Mouse (Mus musculus) embryonic facial prominence, embryonic 15.5 days (tissue): ENCODE results near the gene Wnk4. TPM values are rescaled to one million over a fixed set of nuclear protein-coding genes. Genes with fewer than 3 reads are reported as not detected.
"Not testable (repeated sequence)": the region's sequence is repeated elsewhere in the genome, so short reads cannot be mapped to it uniquely, and the experiment has no call there.

Experiments used
- ATAC-seq: fragments of 200-750 bp; cut with Nextera tagmentation; 2 replicates; pipeline ENCODE4 v1.8.0; 2017; ENCODE audit warnings: low read depth, moderate TSS enrichment; ENCODE audit not compliant: insufficient number of reproducible peaks, low FRiP score, low TSS enrichment
- H3K27ac ChIP-seq: fragments of 300-500 bp; sonication (generic); replicated peaks from 2 replicates; pipeline ENCODE4 v1.5.1; 2015; ENCODE audit warnings: mild to moderate bottlenecking, inconsistent platforms
- H3K27me3 ChIP-seq: fragments of 300-500 bp; sonication (generic); 2 replicates; pipeline ENCODE4 v1.6.1; 2015; ENCODE audit warnings: inconsistent platforms
- H3K36me3 ChIP-seq: fragments of 300-500 bp; sonication (generic); 2 replicates; pipeline ENCODE4 v1.6.1; 2015; ENCODE audit warnings: mild to moderate bottlenecking, inconsistent platforms
- H3K4me1 ChIP-seq: fragments of 300-500 bp; sonication (generic); 2 replicates; pipeline ENCODE4 v1.6.1; 2015; ENCODE audit warnings: inconsistent platforms
- H3K4me2 ChIP-seq: fragments of 300-500 bp; sonication (generic); replicated peaks from 2 replicates; pipeline ENCODE4 v1.6.1; 2015; ENCODE audit warnings: mild to moderate bottlenecking, inconsistent platforms
- H3K4me3 ChIP-seq: fragments of 300-500 bp; sonication (generic); replicated peaks from 2 replicates; pipeline ENCODE4 v1.5.1; 2015; ENCODE audit warnings: mild to moderate bottlenecking, inconsistent platforms
- H3K9ac ChIP-seq: fragments of 300-500 bp; sonication (generic); 2 replicates; pipeline ENCODE4 v1.6.1; 2015; ENCODE audit warnings: inconsistent platforms
- H3K9me3 ChIP-seq: fragments of 300-500 bp; sonication (generic); replicated peaks from 2 replicates; pipeline ENCODE4 v1.6.1; 2016; ENCODE audit warnings: inconsistent platforms
- WGBS: fragments of 180-500 bp; shearing (Covaris S2); methylation state at CpG from one replicate; pipeline ENCODE4 v1.1.7; 2015; 5-methylcytosine and 5-hydroxymethylcytosine counted together
- polyA plus RNA-seq: library from polyadenylated mRNA; unstranded; fragments of >200 nt; fragmentation: Nextera tagmentation; extraction: Ambion mirVana; gene quantifications from 2 replicates; pipeline ENCODE4 v1.2.1, GENCODE M21; 2015

Wnk4 gene
- polyA plus RNA-seq, 1 experiment from 2014 or later, result 14.3 TPM

DNA sequence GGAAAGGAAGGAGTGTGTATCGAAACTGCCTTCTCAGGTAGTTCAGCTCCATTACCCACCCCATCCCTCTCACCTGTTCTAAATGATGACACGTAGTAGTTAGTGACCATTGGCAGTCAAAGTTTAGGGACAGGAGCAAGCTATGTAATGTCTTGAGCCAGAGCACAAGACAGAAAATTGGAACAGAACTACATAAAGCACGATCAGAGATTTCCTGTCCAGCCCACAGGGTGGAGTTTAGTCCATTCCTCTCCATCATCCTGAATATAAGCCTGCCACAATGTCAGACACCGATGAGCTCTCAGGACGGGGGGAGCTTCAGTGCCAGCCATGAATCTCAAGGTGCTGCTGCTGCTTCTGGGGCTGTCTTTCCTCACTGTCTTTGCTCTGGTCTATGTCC, 64.4 kb downstream of the Wnk4 start, which contains the start of gene Aoc2:
Gene Aoc2, plus strand, starts transcription at position 301 of the 400 bp plus-strand sequence.
- Histone ChIP-seq H3K9ac (no peak within 1 kb of the TSS), H3K4me3 (no peak within 1 kb of the TSS), H3K4me2 (no peak within 1 kb of the TSS), H3K4me1 (peaks cover 12% of the 10 kb centered on the region; the same call in 1 of the 2 replicates), H3K27me3 (no peaks in the 10 kb centered on the region), H3K27ac (no peak within 1 kb of the TSS), H3K36me3 (peaks cover 64% of the 10 kb centered on the region), H3K9me3 (no peaks in the 10 kb centered on the region)
- no peak for ATAC-seq
- WGBS, result 93% methylated on average over 5 of the region's 5 CpGs

DNA sequence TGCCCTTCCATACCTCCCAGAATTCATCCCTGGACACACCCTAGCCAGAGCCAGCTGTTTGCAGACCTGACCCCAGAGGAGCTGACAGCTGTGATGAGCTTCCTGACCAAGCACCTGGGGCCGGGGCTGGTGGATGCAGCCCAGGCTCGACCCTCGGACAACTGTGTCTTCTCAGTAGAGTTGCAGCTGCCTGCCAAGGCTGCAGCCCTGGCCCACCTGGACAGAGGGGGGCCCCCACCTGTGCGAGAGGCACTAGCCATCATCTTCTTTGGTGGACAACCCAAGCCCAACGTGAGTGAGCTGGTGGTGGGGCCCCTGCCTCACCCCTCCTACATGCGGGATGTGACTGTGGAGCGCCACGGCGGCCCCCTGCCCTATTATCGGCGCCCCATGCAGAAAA, 64.8 kb downstream of the Wnk4 start:
- Histone ChIP-seq H3K4me1 (peaks cover 12% of the 10 kb centered on the region; the same call in 1 of the 2 replicates), H3K36me3 (peaks cover 59% of the 10 kb centered on the region)
- not testable (repeated sequence) for H3K27me3 ChIP-seq, H3K4me2 ChIP-seq, ATAC-seq, H3K9ac ChIP-seq, H3K27ac ChIP-seq, H3K9me3 ChIP-seq, H3K4me3 ChIP-seq
- WGBS, result 90% methylated on average over 11 of the region's 11 CpGs

DNA sequence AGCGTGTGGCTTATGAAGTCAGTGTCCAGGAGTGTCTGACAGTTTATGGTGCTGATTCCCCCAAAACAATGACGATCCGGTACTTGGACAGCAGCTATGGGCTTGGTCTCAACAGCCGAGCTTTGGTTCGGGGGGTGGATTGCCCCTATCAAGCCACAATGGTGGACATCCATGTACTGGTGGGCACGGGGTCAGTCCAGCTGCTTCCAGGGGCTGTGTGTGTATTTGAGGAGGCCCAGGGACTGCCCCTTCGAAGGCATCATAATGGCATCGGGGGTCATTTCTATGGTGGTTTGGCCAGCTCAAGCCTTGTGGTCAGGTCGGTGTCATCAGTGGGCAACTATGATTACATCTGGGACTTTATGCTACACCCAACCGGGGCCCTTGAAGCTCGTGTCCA, 65.8 kb downstream of the Wnk4 start:
- Histone ChIP-seq H3K9me3 (no peaks in the 10 kb centered on the region), H3K27me3 (no peaks in the 10 kb centered on the region), H3K4me3 (no peak overlapping the region), H3K4me1 (peaks cover 16% of the 10 kb centered on the region; the same call in 1 of the 2 replicates), H3K27ac (no peak overlapping the region), H3K36me3 (peaks cover 50% of the 10 kb centered on the region), H3K9ac (no peak overlapping the region), H3K4me2 (no peak overlapping the region)
- WGBS, result 85% methylated on average over 11 of the region's 11 CpGs
- ATAC-seq, result no peak

Other genes with a start within 250 kb of the Wnk4 start
- gene Naglu, start 190.6 kb upstream of the Wnk4 start, polyA plus RNA-seq, result 15.1 and 16.6 TPM in 2 replicates
- gene Hsd17b1, start 182.2 kb upstream of the Wnk4 start, polyA plus RNA-seq, result 0.24 and 0.25 TPM in 2 replicates
- 43.2 and 44.9 TPM in 2 replicates for gene Coasy, start 178.0 kb upstream of the Wnk4 start, polyA plus RNA-seq
- 50.3 and 52.0 TPM in 2 replicates for gene Mlx, start 173.3 kb upstream of the Wnk4 start, polyA plus RNA-seq
- gene Psmc3ip, start 165.1 kb upstream of the Wnk4 start, polyA plus RNA-seq, result 32.0 and 33.6 TPM in 2 replicates
- gene Retreg3, start 140.7 kb upstream of the Wnk4 start, polyA plus RNA-seq, result 25.3 and 26.7 TPM in 2 replicates
- gene Tubg1, start 140.6 kb upstream of the Wnk4 start, polyA plus RNA-seq, result 69.7 and 73.4 TPM in 2 replicates
- gene Tubg2, start 104.7 kb upstream of the Wnk4 start, polyA plus RNA-seq, result 11.1 and 11.9 TPM in 2 replicates
- gene Cntnap1, start 90.0 kb upstream of the Wnk4 start, polyA plus RNA-seq, result 2.0 and 2.2 TPM in 2 replicates
- gene Plekhh3, start 89.2 kb upstream of the Wnk4 start, polyA plus RNA-seq, result 27.2 and 28.7 TPM in 2 replicates
- gene Ccr10, start 85.1 kb upstream of the Wnk4 start, polyA plus RNA-seq, result 0.24 and 0.50 TPM in 2 replicates
- 16.5 and 18.7 TPM in 2 replicates for gene Ezh1, start 34.1 kb upstream of the Wnk4 start, polyA plus RNA-seq
- gene Ramp2, start 14.5 kb upstream of the Wnk4 start, polyA plus RNA-seq, result 138 and 139 TPM in 2 replicates
- gene Vps25, start 6.9 kb upstream of the Wnk4 start, polyA plus RNA-seq, result 122 and 133 TPM in 2 replicates
- gene Cntd1, start 18.4 kb downstream of the Wnk4 start, polyA plus RNA-seq, result 1.1 and 1.9 TPM in 2 replicates
- 160 and 165 TPM in 2 replicates for gene Coa3, start 18.5 kb downstream of the Wnk4 start, polyA plus RNA-seq
- 141 and 143 TPM in 2 replicates for gene Becn1, start 41.7 kb downstream of the Wnk4 start, polyA plus RNA-seq
- gene Psme3, start 55.6 kb downstream of the Wnk4 start, polyA plus RNA-seq, result 124 and 126 TPM in 2 replicates
- gene Aoc2, start 64.5 kb downstream of the Wnk4 start, polyA plus RNA-seq, result 1.1 and 1.6 TPM in 2 replicates
- 0.77 and 0.94 TPM in 2 replicates for gene Aoc3, start 70.0 kb downstream of the Wnk4 start, polyA plus RNA-seq
- gene G6pc, start 107.0 kb downstream of the Wnk4 start, polyA plus RNA-seq, result not detected in 2 replicates
- gene Aarsd1, start 157.0 kb downstream of the Wnk4 start, polyA plus RNA-seq, result 63.4 and 65.6 TPM in 2 replicates
- gene Gm27029, start 164.2 kb downstream of the Wnk4 start, polyA plus RNA-seq, result 9.7 and 11.4 TPM in 2 replicates
- gene Rundc1, start 164.5 kb downstream of the Wnk4 start, polyA plus RNA-seq, result 21.6 and 23.4 TPM in 2 replicates
- gene Ptges3l, start 164.8 kb downstream of the Wnk4 start, polyA plus RNA-seq, result 19.8 and 22.1 TPM in 2 replicates
- 306 and 328 TPM in 2 replicates for gene Rpl27, start 181.7 kb downstream of the Wnk4 start, polyA plus RNA-seq
- 17.8 and 21.6 TPM in 2 replicates for gene Ifi35, start 187.8 kb downstream of the Wnk4 start, polyA plus RNA-seq
- 12.1 and 13.5 TPM in 2 replicates for gene Rnd2, start 204.4 kb downstream of the Wnk4 start, polyA plus RNA-seq
- 59.3 and 61.8 TPM in 2 replicates for gene Vat1, start 205.7 kb downstream of the Wnk4 start, polyA plus RNA-seq